Mouse (Mus musculus) myocyte (in vitro differentiated cells): Measurements from ENCODE around the gene Rad51b. TPM values are rescaled to one million over a fixed set of nuclear protein-coding genes. Genes with fewer than 3 reads are reported as not detected.

Source experiments
- H3K27me3 ChIP-seq: one replicate; pipeline ENCODE4 v1.6.1; 2011; ENCODE audit not compliant: control insufficient read depth, insufficient read depth, insufficient read length
- H3K36me3 ChIP-seq: one replicate; pipeline ENCODE4 v1.6.1; 2011; ENCODE audit not compliant: control insufficient read depth, insufficient read depth
- H3K4me2 ChIP-seq: one replicate; pipeline ENCODE4 v1.6.1; 2011; ENCODE audit warnings: low read depth, control low read depth
- H3K4me3 ChIP-seq: one replicate; pipeline ENCODE4 v1.5.1; 2011; ENCODE audit warnings: mild to moderate bottlenecking, control low read depth, moderate library complexity
- H3K79me2 ChIP-seq: one replicate; pipeline ENCODE4 v1.6.1; 2011; ENCODE audit not compliant: control insufficient read depth, insufficient read depth
- H3ac ChIP-seq: one replicate; pipeline ENCODE4 v1.6.1; 2011; ENCODE audit not compliant: control insufficient read depth, insufficient read length
- CEBPB ChIP-seq: IDR thresholded peaks from 2 replicates; pipeline ENCODE4 v1.6.1; 2011; ENCODE audit warnings: mild to moderate bottlenecking, moderate library complexity; ENCODE audit not compliant: poor library complexity, insufficient read depth, severe bottlenecking
- E2F4 ChIP-seq: IDR thresholded peaks from one replicate; pipeline ENCODE4 v1.6.1; 2011; ENCODE audit warnings: mild to moderate bottlenecking, control low read depth, moderate library complexity; ENCODE audit not compliant: insufficient read depth
- MAX ChIP-seq: IDR thresholded peaks from one replicate; pipeline ENCODE4 v1.6.1; 2011; ENCODE audit warnings: low read depth, mild to moderate bottlenecking, control low read depth
- MYOD1 ChIP-seq, 3 experiments: IDR thresholded peaks; one replicate each; pipeline ENCODE4 v1.6.1; 2011; ENCODE audit warnings: control low read depth in 2 of 3, low read depth in 2 of 3, mild to moderate bottlenecking in 2 of 3, moderate library complexity in 1 of 3; ENCODE audit not compliant: insufficient read length in 2 of 3, control insufficient read depth in 1 of 3
- MYOG ChIP-seq, 3 experiments: IDR thresholded peaks; one replicate each; pipeline ENCODE4 v1.6.1; 2011; ENCODE audit warnings: control low read depth in 2 of 3, low read depth in 2 of 3, mild to moderate bottlenecking in 2 of 3; ENCODE audit not compliant: insufficient read length in 2 of 3, control insufficient read depth in 1 of 3, insufficient read depth in 1 of 3
- POLR2A ChIP-seq: IDR thresholded peaks from one replicate; pipeline ENCODE4 v1.6.1; 2011; ENCODE audit warnings: low read depth, mild to moderate bottlenecking, control low read depth, moderate library complexity; ENCODE audit not compliant: insufficient read length
- POLR2AphosphoS2 ChIP-seq: IDR thresholded peaks from one replicate; pipeline ENCODE4 v1.6.1; 2011; ENCODE audit warnings: low read depth, control low read depth; ENCODE audit not compliant: insufficient read length
- REST ChIP-seq: IDR thresholded peaks from one replicate; pipeline ENCODE4 v1.6.1; 2011; ENCODE audit warnings: mild to moderate bottlenecking, control low read depth, moderate library complexity; ENCODE audit not compliant: insufficient read depth, insufficient read length
- SRF ChIP-seq: IDR thresholded peaks from one replicate; pipeline ENCODE4 v1.6.1; 2011; ENCODE audit warnings: low read depth; ENCODE audit not compliant: control insufficient read depth, insufficient read length
- TCF12 ChIP-seq: IDR thresholded peaks from one replicate; pipeline ENCODE4 v1.6.1; 2011; ENCODE audit warnings: mild to moderate bottlenecking, control low read depth; ENCODE audit not compliant: poor library complexity, insufficient read depth, severe bottlenecking
- TCF3 ChIP-seq: IDR thresholded peaks from one replicate; pipeline ENCODE4 v1.6.1; 2011; ENCODE audit warnings: low read depth, control low read depth; ENCODE audit not compliant: insufficient read length
- USF1 ChIP-seq: IDR thresholded peaks from one replicate; pipeline ENCODE4 v1.6.1; 2011; ENCODE audit warnings: low read depth, mild to moderate bottlenecking, control low read depth, moderate library complexity
- polyA plus RNA-seq: library from polyadenylated mRNA; unstranded; fragments of >200 nt; fragmentation: generic; extraction: Trizol; gene quantifications from one replicate; pipeline ENCODE4 v1.2.1, GENCODE M21; 2012; ENCODE audit warnings: missing spikeins

The Rad51b gene
- polyA plus RNA-seq, 1 experiment: 1.8 TPM

GRCm38 (mm10) chr12:79751781-79752180 is 454.7 kb downstream of the Rad51b start:
- Histone ChIP-seq H3K4me3 (no peak overlapping the region), H3K36me3 (no peaks in the 10 kb centered on the region), H3K27me3 (no peaks in the 10 kb centered on the region), H3K79me2 (no peaks in the 10 kb centered on the region), H3ac (no peak overlapping the region), H3K4me2 (peak overlapping the region; percentile 19)
- no peak for TF ChIP-seq MAX
- TF ChIP-seq USF1: no peak
- no peak for TF ChIP-seq TCF12
- no peak for TF ChIP-seq TCF3
- peak; percentile 15 for TF ChIP-seq POLR2A
- TF ChIP-seq POLR2AphosphoS2: no peak
- TF ChIP-seq MYOG (IDR thresholded peaks at IDR 0.05; ENCODE audit: control insufficient read depth in 1 of 3, insufficient read depth in 1 of 3, insufficient read length in 2 of 3, low read depth in 2 of 3): peak; percentile 46 to 90 (median 69)
- no peak for TF ChIP-seq SRF
- no peak for TF ChIP-seq CEBPB
- no peak for TF ChIP-seq REST
- no peak for TF ChIP-seq E2F4
- peak in 2 of 3 experiments; percentile 62 to 87 for TF ChIP-seq MYOD1 (IDR thresholded peaks at IDR 0.05; ENCODE audit: control insufficient read depth in 1 of 3, insufficient read length in 2 of 3, low read depth in 2 of 3)

- no peak for TF ChIP-seq USF1
- no peak for TF ChIP-seq MYOD1 (IDR thresholded peaks at IDR 0.05; ENCODE audit: control insufficient read depth in 1 of 3, insufficient read length in 2 of 3, low read depth in 2 of 3)
- no peak for TF ChIP-seq POLR2AphosphoS2
- no peak for TF ChIP-seq MYOG (IDR thresholded peaks at IDR 0.05; ENCODE audit: control insufficient read depth in 1 of 3, insufficient read depth in 1 of 3, insufficient read length in 2 of 3, low read depth in 2 of 3)
- no peak for TF ChIP-seq E2F4
- TF ChIP-seq SRF: no peak
- TF ChIP-seq POLR2A: no peak
- no peak for TF ChIP-seq CEBPB
- TF ChIP-seq MAX: no peak
- no peak for TF ChIP-seq TCF3
- no peak for TF ChIP-seq TCF12
- H3ac ChIP-seq: no peak overlapping the region
These were observed 455.1 kb downstream of the Rad51b start for GRCm38 (mm10) chr12:79752189-79752588.

GRCm38 (mm10) chr12:79755617-79756016 is 458.5 kb downstream of the Rad51b start:
- Histone ChIP-seq H3K79me2 (no peaks in the 10 kb centered on the region), H3K4me2 (peak overlapping the region; percentile 4), H3ac (no peak overlapping the region), H3K4me3 (no peak overlapping the region), H3K27me3 (no peaks in the 10 kb centered on the region), H3K36me3 (no peaks in the 10 kb centered on the region)
- TF ChIP-seq CEBPB (no peak), POLR2A (no peak), REST (no peak), E2F4 (no peak), POLR2AphosphoS2 (no peak), USF1 (no peak), SRF (no peak), MYOD1 (IDR thresholded peaks at IDR 0.05; ENCODE audit: control insufficient read depth in 1 of 3, insufficient read length in 2 of 3, low read depth in 2 of 3) (no peak), MYOG (IDR thresholded peaks at IDR 0.05; ENCODE audit: control insufficient read depth in 1 of 3, insufficient read depth in 1 of 3, insufficient read length in 2 of 3, low read depth in 2 of 3) (no peak), TCF12 (no peak), MAX (no peak), TCF3 (no peak)

More at GRCm38 (mm10) chr12:79752189-79752588, 455.1 kb downstream of the Rad51b start:
- Histone ChIP-seq H3K79me2 (no peaks in the 10 kb centered on the region), H3K27me3 (no peaks in the 10 kb centered on the region), H3K36me3 (no peaks in the 10 kb centered on the region), H3K4me3 (no peak overlapping the region), H3K4me2 (peak overlapping the region; percentile 19)

GRCm38 (mm10) chr12:79756352-79756751 is 459.3 kb downstream of the Rad51b start:
- no peak overlapping the region for H3K4me3 ChIP-seq
- H3K36me3 ChIP-seq: no peaks in the 10 kb centered on the region
- TF ChIP-seq POLR2A (no peak), TCF3 (no peak), REST (no peak), E2F4 (no peak), MYOD1 (IDR thresholded peaks at IDR 0.05; ENCODE audit: control insufficient read depth in 1 of 3, insufficient read length in 2 of 3, low read depth in 2 of 3) (peak in 1 of 3 experiments; percentile 62), MAX (no peak), POLR2AphosphoS2 (no peak), USF1 (no peak), SRF (no peak), MYOG (IDR thresholded peaks at IDR 0.05; ENCODE audit: control insufficient read depth in 1 of 3, insufficient read depth in 1 of 3, insufficient read length in 2 of 3, low read depth in 2 of 3) (peak in 1 of 3 experiments; percentile 40), CEBPB (no peak), TCF12 (no peak)
- H3ac ChIP-seq: no peak overlapping the region
- H3K4me2 ChIP-seq: peak overlapping the region; percentile 14
- H3K27me3 ChIP-seq: no peaks in the 10 kb centered on the region
- H3K79me2 ChIP-seq: no peaks in the 10 kb centered on the region

- Histone ChIP-seq H3K79me2 (no peaks in the 10 kb centered on the region), H3K4me2 (no peak overlapping the region), H3ac (no peak overlapping the region), H3K4me3 (no peak overlapping the region), H3K27me3 (no peaks in the 10 kb centered on the region), H3K36me3 (no peaks in the 10 kb centered on the region)
- TF ChIP-seq MYOD1 (IDR thresholded peaks at IDR 0.05; ENCODE audit: control insufficient read depth in 1 of 3, insufficient read length in 2 of 3, low read depth in 2 of 3) (peak in 2 of 3 experiments; percentile 9 to 45), REST (no peak), MAX (no peak), TCF12 (no peak), POLR2AphosphoS2 (no peak), MYOG (IDR thresholded peaks at IDR 0.05; ENCODE audit: control insufficient read depth in 1 of 3, insufficient read depth in 1 of 3, insufficient read length in 2 of 3, low read depth in 2 of 3) (peak in 2 of 3 experiments; percentile 7 to 58)
These were observed 460.7 kb downstream of the Rad51b start for GRCm38 (mm10) chr12:79757775-79758174.
